Mouse (Mus musculus) hindbrain, embryonic 12.5 days (tissue): ENCODE measurements around the gene Stk33. TPM values are rescaled to one million over a fixed set of nuclear protein-coding genes. Genes with fewer than 3 reads are reported as not detected.
A peak's percentile ranks its signal among the peaks of the same experiment; 100 is the strongest.

ENCODE experiments used
- ATAC-seq: fragments of 200-750 bp; cut with Nextera tagmentation; 2 replicates; pipeline ENCODE4 v1.8.0; 2017; ENCODE audit warnings: moderate TSS enrichment; ENCODE audit not compliant: low FRiP score
- H3K27ac ChIP-seq: fragments of 300-500 bp; sonication (generic); 2 replicates; pipeline ENCODE4 v1.5.1; 2016; ENCODE audit warnings: mild to moderate bottlenecking
- H3K27me3 ChIP-seq: fragments of 300-500 bp; sonication (generic); 2 replicates; pipeline ENCODE4 v1.6.1; 2016; ENCODE audit warnings: mild to moderate bottlenecking
- H3K36me3 ChIP-seq: fragments of 300-500 bp; sonication (generic); 2 replicates; pipeline ENCODE4 v1.6.1; 2016; ENCODE audit warnings: mild to moderate bottlenecking
- H3K4me1 ChIP-seq: fragments of 300-500 bp; sonication (generic); 2 replicates; pipeline ENCODE4 v1.6.1; 2016
- H3K4me2 ChIP-seq: fragments of 300-500 bp; sonication (generic); replicated peaks from 2 replicates; pipeline ENCODE4 v1.6.1; 2016; ENCODE audit warnings: mild to moderate bottlenecking
- H3K4me3 ChIP-seq: fragments of 300-500 bp; sonication (generic); 2 replicates; pipeline ENCODE4 v1.5.1; 2016; ENCODE audit warnings: mild to moderate bottlenecking
- H3K9ac ChIP-seq: fragments of 300-500 bp; sonication (generic); 2 replicates; pipeline ENCODE4 v1.6.1; 2016; ENCODE audit warnings: mild to moderate bottlenecking, moderate library complexity
- H3K9me3 ChIP-seq: fragments of 300-500 bp; sonication (generic); replicated peaks from 2 replicates; pipeline ENCODE4 v1.6.1; 2016; ENCODE audit warnings: mild to moderate bottlenecking
- WGBS: fragments of 180-500 bp; shearing (Covaris S2); methylation state at CpG from one replicate; pipeline ENCODE4 v1.1.7; 2016; 5-methylcytosine and 5-hydroxymethylcytosine counted together
- polyA plus RNA-seq: library from polyadenylated mRNA; unstranded; fragments of >200 nt; fragmentation: Nextera tagmentation; extraction: Ambion mirVana; gene quantifications from 2 replicates; pipeline ENCODE4 v1.2.1, GENCODE M21; 2016

Stk33 gene
- polyA plus RNA-seq, 1 experiment from 2014 or later = 6.8 TPM

DNA sequence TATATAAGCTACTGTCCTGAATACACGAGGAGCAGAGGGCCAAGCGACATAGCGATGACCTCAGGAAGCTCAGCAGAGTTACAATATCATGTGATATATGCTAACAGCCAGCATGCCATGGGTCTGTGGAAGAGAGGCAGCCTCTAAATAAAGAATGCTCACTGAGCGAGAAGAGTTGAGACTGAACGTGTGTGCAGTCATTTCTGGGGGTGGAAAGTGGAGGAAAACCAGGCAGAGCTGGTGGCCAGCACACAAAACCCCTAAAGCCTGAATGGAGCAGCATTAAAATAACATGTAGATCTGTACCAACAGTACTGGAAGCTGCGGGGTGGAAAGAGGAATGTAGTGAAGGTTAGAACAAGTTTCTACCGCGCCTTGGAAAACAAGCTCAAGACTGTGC is 107.2 kb downstream of the Stk33 start:
- Histone ChIP-seq H3K9me3 (no peaks in the 10 kb centered on the region), H3K4me1 (no peaks in the 10 kb centered on the region), H3K9ac (no peak overlapping the region), H3K27me3 (no peaks in the 10 kb centered on the region), H3K36me3 (no peaks in the 10 kb centered on the region), H3K4me2 (no peak overlapping the region), H3K27ac (no peak overlapping the region), H3K4me3 (no peak overlapping the region)
- ATAC-seq = no peak
- WGBS = 84% methylated on average over 8 of the region's 8 CpGs

DNA sequence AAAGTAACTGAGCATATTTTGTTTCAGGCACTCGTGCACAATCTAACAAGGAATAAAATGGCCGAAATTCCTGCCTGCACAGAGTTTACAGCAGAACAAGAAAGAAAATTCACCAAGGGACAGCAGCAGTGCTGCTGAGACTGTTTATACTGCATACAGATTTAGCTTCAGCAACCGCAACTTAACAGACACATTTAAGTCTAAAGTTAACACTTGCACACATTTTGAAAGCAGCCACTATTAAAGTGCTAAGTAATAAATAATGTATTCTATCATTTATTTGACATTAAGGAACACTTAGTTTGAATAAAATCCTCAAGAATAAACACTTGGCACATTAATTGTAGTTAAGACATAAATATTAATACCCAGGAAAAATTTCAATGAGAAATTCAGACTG is 110.1 kb downstream of the Stk33 start:
- Histone ChIP-seq H3K4me3 (no peak overlapping the region), H3K4me2 (no peak overlapping the region), H3K36me3 (no peaks in the 10 kb centered on the region), H3K4me1 (no peaks in the 10 kb centered on the region), H3K9me3 (no peaks in the 10 kb centered on the region), H3K9ac (no peak overlapping the region), H3K27ac (no peak overlapping the region), H3K27me3 (no peaks in the 10 kb centered on the region)
- WGBS = 70% methylated on average over 3 of the region's 3 CpGs
- ATAC-seq = no peak

DNA sequence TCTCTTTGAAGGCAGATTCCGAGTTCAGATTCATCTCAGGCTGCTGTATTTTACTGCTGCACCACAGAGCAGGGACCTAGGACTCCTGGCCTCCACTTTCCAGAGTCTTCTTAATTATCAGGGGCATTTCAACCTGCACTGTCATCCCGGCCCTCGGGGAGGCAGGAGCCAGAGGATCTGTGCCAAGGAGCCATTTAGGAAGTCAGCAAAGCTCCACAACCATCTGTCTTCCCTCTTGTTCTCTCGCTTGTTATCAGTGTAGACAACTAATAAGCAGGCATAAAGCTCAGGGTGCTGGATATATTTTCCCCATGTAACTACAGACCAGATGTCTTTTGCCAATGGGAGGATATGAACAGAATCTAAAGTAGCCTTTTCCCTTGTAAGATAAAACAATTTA is 112.1 kb downstream of the Stk33 start:
- no peak overlapping the region for H3K4me3 ChIP-seq
- 75% methylated on average over 4 of the region's 4 CpGs for WGBS
- no peaks in the 10 kb centered on the region for H3K9me3 ChIP-seq
- H3K4me2 ChIP-seq = no peak overlapping the region
- no peaks in the 10 kb centered on the region for H3K4me1 ChIP-seq
- no peak overlapping the region for H3K27ac ChIP-seq
- H3K36me3 ChIP-seq = no peaks in the 10 kb centered on the region
- no peaks in the 10 kb centered on the region for H3K27me3 ChIP-seq
- ATAC-seq = 0 out of 2 replicates have a peak, but pooled peaks have one; percentile 42
- no peak overlapping the region for H3K9ac ChIP-seq

DNA sequence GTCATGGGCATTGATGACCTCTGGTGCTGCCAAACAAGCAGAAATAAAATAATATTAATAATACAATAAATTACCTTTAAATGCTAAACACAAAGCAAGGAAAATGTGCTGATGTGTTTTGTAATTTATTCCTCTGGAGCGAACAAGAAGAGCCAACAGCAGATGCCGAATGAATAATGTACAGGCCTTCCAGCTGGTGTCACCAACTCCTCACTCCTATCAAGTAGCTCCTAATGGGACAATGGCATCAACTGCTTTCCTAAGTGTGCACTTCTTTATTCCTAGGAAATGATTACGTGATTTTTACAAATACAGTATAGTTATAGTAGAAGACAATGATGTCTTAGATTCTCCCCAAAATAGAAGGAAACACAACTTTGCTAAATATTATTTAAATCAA is 113.2 kb downstream of the Stk33 start:
- 70% methylated on average over 3 of the region's 3 CpGs for WGBS
- Histone ChIP-seq H3K9me3 (no peaks in the 10 kb centered on the region), H3K4me2 (no peak overlapping the region), H3K27ac (no peak overlapping the region), H3K27me3 (no peaks in the 10 kb centered on the region), H3K4me3 (no peak overlapping the region), H3K9ac (no peak overlapping the region), H3K36me3 (no peaks in the 10 kb centered on the region), H3K4me1 (no peaks in the 10 kb centered on the region)
- no peak for ATAC-seq

DNA sequence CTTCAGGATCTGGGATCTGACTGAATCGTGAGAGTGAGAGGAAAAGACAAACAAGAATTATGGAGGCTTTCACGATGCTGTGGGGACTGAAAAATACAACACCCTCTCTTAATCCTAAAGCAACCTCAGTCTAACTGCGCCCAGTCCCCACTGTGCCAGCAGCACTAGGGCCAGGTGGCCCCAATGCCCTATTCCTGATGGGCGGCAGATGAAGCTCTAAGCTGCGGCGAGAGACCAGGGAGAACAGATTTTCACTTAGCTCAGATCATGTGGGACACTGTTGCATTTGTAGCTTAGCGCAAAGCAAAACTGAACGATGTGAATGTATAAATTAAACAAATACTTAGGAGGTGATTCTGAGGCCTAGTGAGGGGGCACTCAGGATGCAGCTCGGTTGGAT is 113.7 kb downstream of the Stk33 start:
- no peak overlapping the region for H3K4me3 ChIP-seq
- H3K9me3 ChIP-seq = no peaks in the 10 kb centered on the region
- H3K9ac ChIP-seq = no peak overlapping the region
- no peaks in the 10 kb centered on the region for H3K4me1 ChIP-seq
- no peaks in the 10 kb centered on the region for H3K27me3 ChIP-seq
- WGBS = 83% methylated on average over 9 of the region's 9 CpGs
- H3K36me3 ChIP-seq = no peaks in the 10 kb centered on the region
- no peak overlapping the region for H3K4me2 ChIP-seq
- peak; percentile 19; the same call in 1 of the 2 replicates for ATAC-seq
- H3K27ac ChIP-seq = peak overlapping the region; percentile 17; the same call in 1 of the 2 replicates

DNA sequence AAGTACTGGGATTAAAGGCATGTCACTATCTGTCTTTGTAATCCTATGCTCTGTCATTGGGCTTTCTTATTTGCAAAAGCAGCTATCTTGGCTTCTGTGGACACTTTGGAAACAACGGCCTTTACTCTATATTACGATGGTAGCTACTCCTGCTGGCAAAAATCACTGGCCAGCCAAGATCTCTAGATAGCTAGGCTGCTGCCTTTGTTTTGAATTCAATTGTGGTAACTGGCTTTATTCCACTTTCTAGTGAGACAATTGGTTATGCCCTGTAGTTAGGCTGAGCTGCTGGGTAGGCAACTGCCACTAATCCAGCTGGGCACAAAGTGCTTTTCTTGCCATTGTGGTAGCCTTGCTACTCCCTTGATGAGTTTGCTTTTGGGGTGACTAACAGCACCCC is 129.4 kb downstream of the Stk33 start:
- no peak overlapping the region for H3K4me2 ChIP-seq
- H3K27me3 ChIP-seq = no peaks in the 10 kb centered on the region
- H3K9me3 ChIP-seq = no peaks in the 10 kb centered on the region
- H3K36me3 ChIP-seq = no peaks in the 10 kb centered on the region
- WGBS = 92% methylated on average over 2 of the region's 2 CpGs
- ATAC-seq = no peak
- H3K4me1 ChIP-seq = no peaks in the 10 kb centered on the region
- no peak overlapping the region for H3K4me3 ChIP-seq
- no peak overlapping the region for H3K9ac ChIP-seq
- H3K27ac ChIP-seq = no peak overlapping the region

DNA sequence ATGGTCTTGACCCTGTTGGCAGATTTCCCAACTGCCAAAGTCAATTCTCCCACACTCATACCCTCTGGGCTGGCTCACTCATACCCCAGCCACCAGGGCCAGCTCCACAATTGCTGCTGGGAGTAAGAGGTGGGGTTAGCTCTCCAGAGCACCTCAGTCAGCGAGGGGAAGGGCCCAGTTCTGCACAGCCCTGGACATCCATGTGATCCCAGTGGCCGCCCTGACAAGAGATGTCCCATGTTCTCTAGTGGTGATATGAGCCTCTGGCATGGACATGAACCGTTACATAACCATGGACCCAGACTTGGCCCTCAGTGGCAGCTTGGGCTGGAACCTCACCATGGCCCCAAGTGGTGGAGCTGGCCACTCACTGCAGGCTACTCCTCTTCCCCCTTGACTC is 143.1 kb downstream of the Stk33 start:
- Histone ChIP-seq H3K9ac (no peak overlapping the region), H3K36me3 (no peaks in the 10 kb centered on the region), H3K4me2 (no peak overlapping the region), H3K9me3 (no peaks in the 10 kb centered on the region), H3K4me3 (no peak overlapping the region), H3K27me3 (no peaks in the 10 kb centered on the region), H3K4me1 (no peaks in the 10 kb centered on the region), H3K27ac (no peak overlapping the region)
- peak; percentile 11; the same call in 1 of the 2 replicates for ATAC-seq
- WGBS = 93% methylated on average over 3 of the region's 3 CpGs

DNA sequence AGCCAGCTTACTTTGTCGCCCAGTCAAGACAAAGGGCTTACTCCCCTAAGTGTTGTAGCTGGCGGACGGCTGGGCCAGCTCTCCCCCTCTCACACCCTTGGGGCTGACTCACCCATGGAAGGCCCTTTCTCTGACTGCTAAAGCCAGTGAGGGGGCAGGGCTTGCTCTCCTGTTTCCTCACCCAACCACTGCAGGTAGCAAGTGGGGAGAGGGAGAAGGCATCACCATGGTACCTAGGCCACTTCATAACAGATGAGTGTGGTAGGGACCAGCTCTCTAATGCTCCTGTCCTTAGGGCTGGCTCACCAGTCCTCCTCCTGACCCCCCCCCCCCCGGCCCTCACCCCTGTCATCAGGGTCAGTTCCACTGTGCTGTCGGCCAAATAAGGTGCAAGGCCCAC is 143.5 kb downstream of the Stk33 start:
- ATAC-seq = peak; percentile 26; the same call in 1 of the 2 replicates
- Histone ChIP-seq H3K9ac (no peak overlapping the region), H3K27ac (no peak overlapping the region), H3K4me2 (no peak overlapping the region), H3K9me3 (no peaks in the 10 kb centered on the region), H3K4me1 (no peaks in the 10 kb centered on the region), H3K4me3 (no peak overlapping the region), H3K27me3 (no peaks in the 10 kb centered on the region), H3K36me3 (no peaks in the 10 kb centered on the region)
- WGBS = 75% methylated on average over 5 of the region's 5 CpGs

DNA sequence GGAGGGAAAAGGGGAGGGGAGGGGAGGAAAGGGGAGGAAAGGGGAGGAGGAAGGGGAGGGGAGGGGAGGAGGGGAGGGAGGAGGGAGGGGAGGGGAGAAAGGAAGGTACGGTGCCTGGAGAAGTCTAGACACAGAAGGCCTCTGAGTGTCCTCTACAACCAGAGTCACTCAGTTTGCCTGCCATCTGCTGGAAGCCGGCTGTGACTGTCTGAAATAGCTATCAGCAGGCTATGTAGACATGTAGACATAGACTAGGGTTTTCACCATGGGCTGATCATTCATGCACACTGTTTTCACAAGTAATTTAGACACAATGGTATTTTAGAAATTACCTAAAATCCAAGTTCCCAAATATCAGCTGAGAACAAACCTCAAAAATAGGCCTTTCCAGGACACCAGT is 148.4 kb downstream of the Stk33 start:
- WGBS = 18% methylated on average over 2 of the region's 2 CpGs
- Histone ChIP-seq H3K4me3 (no peak overlapping the region), H3K9me3 (no peaks in the 10 kb centered on the region), H3K27me3 (no peaks in the 10 kb centered on the region), H3K27ac (no peak overlapping the region), H3K4me1 (0 out of 2 replicates have a peak, but pooled peaks cover 3% of the 10 kb centered on the region), H3K4me2 (no peak overlapping the region), H3K36me3 (no peaks in the 10 kb centered on the region), H3K9ac (no peak overlapping the region)
- no peak for ATAC-seq

DNA sequence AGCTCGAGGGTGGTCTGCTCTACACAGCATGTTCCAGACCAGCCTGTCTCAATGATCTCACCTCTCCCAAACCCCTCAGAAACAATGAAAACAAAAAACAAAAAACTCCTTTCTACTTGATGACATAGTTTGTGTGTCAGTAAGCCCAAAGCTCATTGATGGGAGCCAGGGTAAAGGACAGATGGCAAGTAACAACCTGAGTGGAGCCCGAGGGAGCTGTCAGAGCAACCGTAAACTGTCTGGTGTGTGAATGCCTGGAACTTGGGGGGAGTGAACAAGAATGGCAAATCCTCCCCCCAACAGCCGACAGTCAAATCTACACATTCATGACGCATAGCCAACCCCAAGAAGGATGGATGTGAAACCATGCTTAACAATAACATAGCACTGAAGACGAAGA is 149.8 kb downstream of the Stk33 start:
- no peak for ATAC-seq
- Histone ChIP-seq H3K4me1 (0 out of 2 replicates have a peak, but pooled peaks cover 3% of the 10 kb centered on the region), H3K4me3 (no peak overlapping the region), H3K9me3 (no peaks in the 10 kb centered on the region), H3K27me3 (no peaks in the 10 kb centered on the region), H3K4me2 (no peak overlapping the region), H3K27ac (no peak overlapping the region), H3K9ac (no peak overlapping the region), H3K36me3 (no peaks in the 10 kb centered on the region)
- WGBS = 59% methylated on average over 6 of the region's 6 CpGs

DNA sequence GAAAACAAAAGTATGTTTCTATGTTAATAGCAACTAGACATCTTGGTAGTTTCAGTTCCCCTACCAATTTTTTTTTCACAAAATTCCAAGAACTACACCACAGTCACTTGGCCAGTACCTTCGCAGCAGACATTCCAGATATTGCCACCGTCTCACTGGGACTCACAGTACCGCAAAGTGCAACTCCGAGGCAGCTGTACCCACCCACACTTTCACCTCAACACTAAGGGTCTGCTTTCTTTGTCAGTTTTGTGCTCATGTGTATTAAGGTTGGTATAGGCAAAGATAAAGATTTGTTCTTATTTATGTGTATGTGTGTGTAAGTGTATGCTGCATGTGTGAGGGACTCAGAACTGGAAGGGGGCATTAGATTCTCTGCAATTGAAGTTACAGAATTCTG is 156.8 kb downstream of the Stk33 start:
- no peaks in the 10 kb centered on the region for H3K27me3 ChIP-seq
- no peak overlapping the region for H3K4me2 ChIP-seq
- H3K9me3 ChIP-seq = no peaks in the 10 kb centered on the region
- no peaks in the 10 kb centered on the region for H3K36me3 ChIP-seq
- 91% methylated on average over 4 of the region's 4 CpGs for WGBS
- H3K27ac ChIP-seq = no peak overlapping the region
- no peak for ATAC-seq
- H3K4me1 ChIP-seq = peaks cover 4% of the 10 kb centered on the region; the same call in 1 of the 2 replicates
- no peak overlapping the region for H3K9ac ChIP-seq
- no peak overlapping the region for H3K4me3 ChIP-seq

DNA sequence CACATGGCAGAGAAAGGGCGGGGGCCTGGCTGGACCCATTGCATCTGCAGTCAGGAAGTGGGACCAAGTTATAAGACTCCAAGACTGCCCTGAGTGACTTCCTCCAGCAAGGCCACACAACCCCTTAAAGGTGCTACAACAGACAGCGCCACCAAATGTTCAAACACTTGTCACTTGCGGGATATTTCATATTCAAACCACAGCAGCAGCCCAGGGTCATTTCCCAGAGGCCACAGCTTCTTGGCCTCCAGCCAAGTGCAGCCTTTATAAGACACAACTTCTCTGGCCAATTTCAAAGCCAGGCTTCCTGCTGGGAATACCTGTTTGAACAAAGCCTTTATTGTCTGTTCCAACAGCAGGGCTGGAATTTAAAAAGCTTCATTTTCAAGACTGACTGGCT is 162.3 kb downstream of the Stk33 start:
- Histone ChIP-seq H3K4me3 (no peak overlapping the region), H3K9ac (no peak overlapping the region), H3K36me3 (no peaks in the 10 kb centered on the region), H3K27me3 (no peaks in the 10 kb centered on the region), H3K27ac (no peak overlapping the region; the same call in 1 of the 2 replicates), H3K9me3 (no peaks in the 10 kb centered on the region), H3K4me2 (no peak overlapping the region), H3K4me1 (peaks cover 15% of the 10 kb centered on the region; the same call in 1 of the 2 replicates)
- 67% methylated on average over 3 of the region's 3 CpGs for WGBS
- no peak for ATAC-seq

DNA sequence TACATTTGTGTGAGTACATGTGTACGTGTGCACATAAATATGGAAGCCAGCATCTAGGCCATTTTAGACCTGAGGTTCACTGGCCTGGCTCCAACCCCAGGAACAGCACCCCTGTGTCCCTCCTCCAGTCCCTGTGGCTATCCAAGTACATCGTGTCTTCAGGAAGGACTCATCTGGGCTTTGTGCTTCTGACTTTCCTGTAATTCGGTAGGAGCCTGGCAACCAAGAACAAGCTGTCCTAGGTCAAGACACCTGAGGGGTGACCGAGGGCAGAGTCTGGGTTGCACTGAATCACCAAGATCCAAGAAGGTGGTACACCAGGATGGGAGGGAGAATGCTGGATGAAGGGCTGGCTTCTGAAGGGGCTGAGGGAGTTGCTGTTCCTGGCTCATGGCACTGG is 163.0 kb downstream of the Stk33 start:
- no peak overlapping the region for H3K4me2 ChIP-seq
- WGBS = 87% methylated on average over 4 of the region's 4 CpGs
- H3K9me3 ChIP-seq = no peaks in the 10 kb centered on the region
- no peak overlapping the region for H3K27ac ChIP-seq
- no peaks in the 10 kb centered on the region for H3K27me3 ChIP-seq
- ATAC-seq = no peak
- no peak overlapping the region for H3K9ac ChIP-seq
- no peaks in the 10 kb centered on the region for H3K36me3 ChIP-seq
- peaks cover 15% of the 10 kb centered on the region; the same call in 1 of the 2 replicates for H3K4me1 ChIP-seq
- no peak overlapping the region for H3K4me3 ChIP-seq
